Mouse (Mus musculus) olfactory bulb, adult 2 months (tissue): ENCODE measurements at regions not wholly inside any gene's neighbourhood (a gene's known extent, or its start where the extent isn't known, plus 50 kb on each side); places are given as distances from the start of the nearest gene placed in this dataset.

Source experiments
- CTCF ChIP-seq: fragments of 200-500 bp; IDR thresholded peaks from 2 replicates; pipeline ENCODE4 v1.5.1; 2012; ENCODE audit warnings: low read depth, mild to moderate bottlenecking, low read length, moderate library complexity; ENCODE audit not compliant: insufficient read depth
- POLR2A ChIP-seq: fragments of 200-500 bp; IDR thresholded peaks from 2 replicates; pipeline ENCODE4 v1.6.1; 2012; ENCODE audit warnings: mild to moderate bottlenecking, low read depth, low read length, moderate library complexity; ENCODE audit not compliant: insufficient read depth

DNA sequence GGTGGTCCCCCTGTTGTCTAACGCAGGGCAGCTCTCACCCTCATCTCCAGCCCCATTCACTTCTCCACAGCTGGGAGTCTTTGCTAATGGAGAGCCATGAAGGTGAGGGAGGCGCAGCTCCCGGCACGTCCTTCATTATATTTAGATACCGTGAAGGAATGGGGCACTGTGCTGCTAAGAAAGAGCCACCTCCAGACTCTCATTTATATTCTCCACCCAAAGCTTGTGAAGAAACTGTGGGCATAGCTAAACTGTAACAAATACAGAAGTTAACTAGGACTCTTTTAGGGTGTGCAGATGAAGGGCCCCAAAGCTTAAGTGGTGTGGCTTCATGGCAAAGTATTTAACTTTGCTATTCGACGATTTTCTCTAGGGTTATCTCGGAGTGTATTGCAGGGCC is 136.4 kb downstream of the Ddx11 start:
- TF ChIP-seq POLR2A (no peak), CTCF (no peak)
